Mouse (Mus musculus) gastrocnemius, postnatal 4 days (tissue): Measurements from ENCODE around the gene Zfp568. TPM values are rescaled to one million over a fixed set of nuclear protein-coding genes. Genes with fewer than 3 reads are reported as not detected.

Source experiments
- DNase-seq, 2 experiments: peaks; one replicate each; pipeline ENCODE4 v3.0.0; 2021 to 2022; ENCODE audit warnings: low spot score in 2 of 2, mixed read lengths in 2 of 2
- total RNA-seq, 2 experiments: library from RNA; stranded (reverse); gene quantifications; 2 replicates each; pipeline ENCODE4 v1.2.3; 2021

Gene Zfp568
- total RNA-seq, 2 experiments from 2014 or later = 140 to 141 TPM

DNA sequence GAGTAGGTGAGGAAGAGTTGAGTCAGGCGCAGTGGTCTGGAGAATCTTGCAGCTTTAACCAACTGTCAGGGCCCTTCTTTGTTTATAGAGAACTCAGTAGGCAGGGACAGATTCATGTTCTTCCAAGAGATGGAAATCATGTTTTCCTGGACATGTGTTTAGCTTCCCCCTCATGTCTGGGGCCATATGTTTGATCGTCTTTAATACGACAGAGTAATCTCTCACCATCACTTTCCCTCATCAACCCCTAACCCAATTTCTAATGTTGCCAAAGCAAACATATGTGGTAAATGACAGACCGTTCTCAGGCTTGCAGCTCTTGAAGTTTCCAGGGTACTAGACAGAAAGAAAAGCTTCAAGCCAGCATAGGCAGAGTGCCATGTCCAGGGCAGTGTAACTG lies 64.4 kb downstream of the Zfp568 start:
- DNase-seq = no peak

DNA sequence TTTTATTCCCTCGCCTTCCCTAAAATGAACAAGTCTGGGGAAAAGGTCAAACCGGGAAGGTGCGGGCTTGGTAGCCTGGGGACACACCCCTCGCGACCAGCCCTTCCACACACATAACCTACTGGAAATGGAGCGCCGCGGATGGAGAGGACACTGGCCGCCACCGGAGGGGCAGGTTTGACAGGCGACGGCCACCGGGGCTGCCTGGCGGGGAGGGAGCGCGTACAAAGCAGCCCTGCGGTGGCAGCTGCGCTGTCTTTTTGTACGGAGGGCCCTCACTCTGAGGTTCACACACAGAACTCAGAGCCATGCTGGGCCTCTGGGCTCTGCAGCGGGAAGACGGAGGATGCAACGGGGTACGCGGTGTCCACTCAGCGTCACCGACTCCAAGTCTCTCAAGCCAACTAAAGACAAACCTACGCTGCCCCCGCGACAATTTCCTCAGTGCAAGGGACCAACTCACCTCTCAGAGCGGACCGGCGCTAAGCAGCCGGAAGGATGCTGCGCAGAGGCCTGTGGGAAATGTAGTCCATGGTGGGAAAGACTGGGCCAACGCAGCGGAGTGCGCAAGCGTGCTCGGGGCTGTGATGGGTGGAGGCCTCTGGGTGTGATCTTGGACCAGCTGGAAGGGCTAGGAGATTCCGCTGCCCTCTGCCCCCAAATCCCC lies 67.3 kb downstream of the Zfp568 start, which contains the start of gene Zfp14:
Gene Zfp14 (minus strand): TSS at position 499 of the 667 bp plus-strand sequence.
- peak; percentile 64 to 86 for DNase-seq

DNA sequence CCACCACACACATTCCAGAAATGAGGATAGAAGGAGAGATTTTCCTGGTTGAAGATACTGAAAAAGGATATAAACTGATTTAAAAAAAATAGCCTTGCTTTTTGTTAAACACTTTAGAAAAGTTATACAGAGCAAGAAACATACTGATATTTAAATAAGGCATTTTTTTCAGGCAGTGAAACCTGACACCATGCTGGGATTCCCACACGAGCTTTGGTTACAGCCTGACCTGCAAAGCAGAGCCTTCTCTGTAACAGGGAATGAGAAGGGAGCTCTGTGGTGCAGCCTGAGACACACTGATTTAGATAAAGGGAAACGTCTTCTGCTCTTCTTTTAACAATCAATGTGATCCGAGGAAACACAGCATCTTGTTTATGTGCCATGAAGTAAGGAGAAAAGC lies 69.8 kb downstream of the Zfp568 start:
- DNase-seq = no peak

DNA sequence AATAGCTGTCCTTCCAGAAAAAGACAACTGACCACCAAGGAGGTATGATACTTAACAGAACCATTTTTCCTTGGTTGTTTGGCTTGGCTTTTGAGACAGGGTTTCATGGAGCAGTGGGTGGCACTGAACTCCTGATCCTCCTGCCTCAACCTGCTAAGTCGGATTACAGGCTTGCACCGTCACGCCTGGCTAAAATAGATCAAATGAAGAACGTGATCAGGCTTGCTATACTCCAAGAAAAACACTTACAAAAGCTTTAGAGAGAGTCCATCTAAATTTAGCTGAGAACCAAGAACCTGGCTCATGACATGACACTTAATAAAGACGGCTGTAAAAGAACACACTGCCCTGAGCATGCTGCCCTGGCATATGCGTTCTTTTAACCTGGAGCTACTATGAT lies 76.6 kb downstream of the Zfp568 start:
- no peak for DNase-seq

DNA sequence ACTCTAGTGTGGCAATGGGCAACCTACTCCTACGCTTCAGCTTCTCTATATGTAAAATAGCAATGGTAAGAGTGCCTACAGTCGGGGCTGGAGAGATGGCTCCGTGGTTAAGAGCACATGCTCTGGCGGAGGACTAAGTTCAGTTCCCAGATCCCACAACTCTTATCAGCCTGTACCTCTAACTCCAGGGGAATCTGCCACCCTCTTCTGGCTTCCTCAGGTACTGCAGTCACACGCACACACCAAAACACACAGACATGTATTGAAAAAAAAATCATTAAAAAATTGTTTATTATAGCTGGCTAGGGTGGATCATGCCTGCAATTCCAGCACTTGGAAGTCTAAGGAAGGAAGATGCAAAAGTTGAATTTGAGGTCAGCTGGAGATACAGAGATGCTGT lies 78.7 kb downstream of the Zfp568 start:
- no peak for DNase-seq

DNA sequence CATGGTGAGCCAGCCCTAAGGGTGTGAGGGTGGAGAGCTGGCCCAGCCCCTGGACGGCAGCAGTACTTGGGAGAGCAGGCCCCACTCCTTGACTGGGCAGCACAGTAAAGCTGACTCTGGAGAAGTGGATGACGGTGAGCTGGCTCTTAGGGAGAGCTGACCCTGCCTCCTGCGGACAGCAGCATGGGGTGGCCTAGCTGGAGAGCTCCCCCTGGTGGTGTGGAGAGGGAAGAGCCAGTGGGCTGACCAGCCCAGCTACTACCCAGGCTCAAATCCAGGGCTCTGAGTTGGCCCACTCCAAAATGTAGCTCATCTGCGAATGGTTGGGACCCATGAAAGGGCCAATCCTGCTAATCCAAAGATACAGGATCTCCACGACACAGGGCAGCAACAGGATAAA lies 80.9 kb downstream of the Zfp568 start:
- DNase-seq = no peak

DNA sequence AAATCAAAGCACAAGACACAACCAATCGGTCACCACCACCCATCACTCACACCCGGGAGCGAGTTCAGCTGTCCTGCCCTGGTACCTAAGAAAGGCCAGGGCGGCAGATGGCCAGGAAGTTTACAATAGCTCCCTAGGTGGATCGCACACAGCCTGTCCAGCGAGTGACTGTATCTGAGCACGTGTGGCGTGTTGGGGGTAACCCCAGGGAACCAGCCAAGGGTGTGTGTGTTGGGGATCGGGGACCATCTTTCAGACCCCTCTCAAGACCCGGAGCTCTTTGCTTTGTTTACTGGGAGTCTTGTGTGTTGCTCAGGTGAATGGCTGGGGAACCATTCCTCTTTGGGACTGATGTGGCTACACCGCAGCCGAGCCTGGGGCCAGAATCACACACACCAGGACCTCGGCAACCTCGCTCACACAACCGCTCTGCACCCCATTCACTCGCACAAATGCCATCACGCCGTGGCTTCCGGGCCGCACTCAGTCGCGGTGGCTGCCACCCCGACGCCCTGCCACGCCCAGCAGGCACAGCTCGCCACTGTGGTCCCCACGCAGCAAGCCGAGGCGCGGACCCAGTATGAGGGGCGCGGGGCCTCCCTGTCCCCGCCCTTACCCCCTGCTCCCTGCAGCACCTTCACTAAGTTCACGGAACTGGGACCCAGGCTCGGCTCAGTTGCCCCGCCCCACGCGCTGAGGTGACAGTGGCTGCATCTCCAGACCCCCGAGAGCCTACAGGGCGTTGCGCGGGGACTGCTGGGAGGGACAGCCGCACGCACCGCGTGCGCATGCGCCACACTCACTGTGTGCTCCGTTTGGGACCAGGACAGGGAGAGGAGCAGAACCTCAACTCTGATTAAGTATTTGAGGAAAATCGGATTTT lies 88.6 kb downstream of the Zfp568 start, which contains the start of gene Zfp82:
Gene Zfp82 (minus strand): TSS at position 755 of the 883 bp plus-strand sequence.
- peak; percentile 64 to 81 for DNase-seq

Other genes starting within 250 kb of the Zfp568 start
- gene Zfp84, start 215.4 kb upstream of the Zfp568 start, total RNA-seq = 10 to 100 TPM; 14.8 to 15.2 TPM
- gene Zfp30, start 200.0 kb upstream of the Zfp568 start, total RNA-seq = 1 to 10 TPM; 6.6 to 7.3 TPM
- gene Zfp790, start 167.8 kb upstream of the Zfp568 start, total RNA-seq = 10 to 100 TPM; 10.9 to 14.4 TPM
- gene Zfp940, start 130.3 kb upstream of the Zfp568 start, total RNA-seq = 1 to 10 TPM in 1 of 2 experiments, under 1 TPM in 1; 0.91 to 1.0 TPM
- 1 to 10 TPM; 4.6 to 4.9 TPM for gene Zfp420, start 124.0 kb upstream of the Zfp568 start, total RNA-seq
- 10 to 100 TPM; 10.9 to 14.7 TPM for gene Zfp27, start 77.4 kb upstream of the Zfp568 start, total RNA-seq
- gene Zfp383, start 75.7 kb upstream of the Zfp568 start, total RNA-seq = 10 to 100 TPM; 14.4 to 15.5 TPM
- 10 to 100 TPM; 10.9 to 12.9 TPM for gene Zfp74, start 29.9 kb upstream of the Zfp568 start, total RNA-seq
- gene Zfp14, start 67.4 kb downstream of the Zfp568 start, total RNA-seq = 1 to 10 TPM; 2.4 to 3.4 TPM
- gene Zfp82, start 88.9 kb downstream of the Zfp568 start, total RNA-seq = 1 to 10 TPM; 4.4 to 5.3 TPM
- not detected for gene Gm26920, start 106.5 kb downstream of the Zfp568 start, total RNA-seq
- 1 to 10 TPM; 4.8 to 5.6 TPM for gene Zfp566, start 106.6 kb downstream of the Zfp568 start, total RNA-seq
- 10 to 100 TPM; 52.5 to 65.2 TPM for gene Zfp260, start 110.8 kb downstream of the Zfp568 start, total RNA-seq
- gene Zfp382, start 138.0 kb downstream of the Zfp568 start, total RNA-seq = 1 to 10 TPM; 8.0 to 9.4 TPM
- 10 to 100 TPM; 46.2 to 54.5 TPM for gene Zfp146, start 185.8 kb downstream of the Zfp568 start, total RNA-seq
- gene Cox7a1, start 200.2 kb downstream of the Zfp568 start, total RNA-seq = 100 to 1,000 TPM; 268 to 275 TPM
- gene Capns1, start 214.9 kb downstream of the Zfp568 start, total RNA-seq = 100 to 1,000 TPM; 272 to 284 TPM
- gene Polr2i, start 248.0 kb downstream of the Zfp568 start, total RNA-seq = 10 to 100 TPM; 91.6 to 94.0 TPM
- 10 to 100 TPM; 62.5 to 64.9 TPM for gene Tbcb, start 248.3 kb downstream of the Zfp568 start, total RNA-seq